Mouse (Mus musculus): ENCODE data around the gene Msantd3.

Msantd3 gene

DNA sequence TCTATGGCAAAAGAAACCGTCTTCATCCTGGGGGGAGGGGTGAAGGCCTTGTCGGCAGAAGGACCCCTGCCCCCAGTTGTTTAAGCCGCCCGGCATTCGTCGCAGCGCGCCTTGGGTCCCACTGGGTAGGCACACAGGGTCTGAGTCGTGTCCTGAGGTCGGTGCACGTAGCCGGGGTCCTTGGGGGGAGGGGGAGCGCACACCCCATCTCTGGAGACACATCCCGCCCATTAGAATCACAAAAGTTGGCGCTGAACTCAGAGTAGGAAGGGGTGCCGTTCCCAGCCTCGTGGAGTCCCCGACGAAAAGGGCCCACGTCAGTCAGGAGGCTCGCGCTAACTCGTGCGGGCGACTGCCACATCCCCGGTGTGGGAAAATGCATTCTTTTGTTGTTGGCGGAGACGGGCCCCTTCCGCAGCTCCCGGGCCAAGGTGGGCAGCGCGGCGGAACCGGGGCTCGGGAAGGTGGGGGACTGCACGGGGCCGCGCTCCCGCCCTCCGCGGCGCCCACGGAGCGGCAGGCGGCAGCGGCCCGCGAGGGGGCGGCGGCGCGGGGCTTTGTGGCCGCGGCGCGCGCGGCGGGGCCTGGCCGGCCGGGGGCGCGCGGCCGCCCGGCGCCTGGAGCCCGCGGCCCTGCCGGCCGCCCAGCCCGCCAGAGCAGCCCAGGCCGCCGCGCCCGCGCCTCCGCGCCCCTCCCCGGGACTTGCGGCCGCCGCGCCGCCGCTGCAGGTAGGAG is at the start of gene Msantd3:
Msantd3 (plus strand) TSS at position 95 of the 735 bp plus-strand sequence.
- DNase-seq (ENCODE audit: low read depth, low spot score) = no peak

DNA sequence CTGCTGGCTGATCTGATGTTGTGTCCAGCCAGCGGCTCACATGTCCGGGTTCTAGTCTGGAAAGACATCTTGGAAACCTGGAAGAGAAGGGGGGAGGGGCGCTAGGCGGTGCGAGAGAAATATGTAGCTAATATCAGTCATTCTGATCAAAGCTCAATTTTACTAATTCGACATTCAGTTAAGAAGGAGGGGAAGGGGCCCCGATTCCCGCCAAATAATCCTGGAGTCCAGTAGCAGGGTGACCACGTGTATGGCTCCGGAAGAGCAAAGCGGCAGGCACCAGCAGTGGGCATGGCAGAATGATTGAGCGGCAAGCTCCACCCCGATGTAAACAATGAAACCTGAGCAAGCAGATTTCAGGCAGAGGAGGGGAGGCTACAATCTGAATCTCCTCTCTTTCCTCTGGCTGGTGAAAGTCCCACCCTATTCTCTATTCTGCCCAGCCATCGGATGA is 48.4 kb upstream of the Msantd3 start:
- no peak for DNase-seq (ENCODE audit: low read depth, low spot score)

DNA sequence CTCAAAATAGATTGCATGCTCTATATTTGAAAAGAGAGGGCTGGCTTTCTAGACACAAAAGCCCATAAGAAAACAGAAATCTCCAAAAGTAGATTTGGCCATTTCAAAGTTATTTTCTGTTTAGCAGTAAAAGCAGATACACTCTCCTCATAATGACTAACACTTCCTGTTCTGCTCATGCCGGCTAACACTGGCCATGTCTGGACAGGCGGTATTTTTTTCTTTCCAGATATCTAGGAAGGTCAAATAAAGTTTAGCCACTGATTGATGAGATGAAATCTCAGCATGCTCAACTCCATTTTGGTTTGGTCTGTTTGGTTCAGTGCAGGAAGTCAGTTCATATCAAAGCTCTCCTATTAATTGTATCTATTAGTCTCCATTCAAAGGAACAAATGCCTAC is 47.2 kb upstream of the Msantd3 start:
- DNase-seq (ENCODE audit: low read depth, low spot score) = no peak

DNA sequence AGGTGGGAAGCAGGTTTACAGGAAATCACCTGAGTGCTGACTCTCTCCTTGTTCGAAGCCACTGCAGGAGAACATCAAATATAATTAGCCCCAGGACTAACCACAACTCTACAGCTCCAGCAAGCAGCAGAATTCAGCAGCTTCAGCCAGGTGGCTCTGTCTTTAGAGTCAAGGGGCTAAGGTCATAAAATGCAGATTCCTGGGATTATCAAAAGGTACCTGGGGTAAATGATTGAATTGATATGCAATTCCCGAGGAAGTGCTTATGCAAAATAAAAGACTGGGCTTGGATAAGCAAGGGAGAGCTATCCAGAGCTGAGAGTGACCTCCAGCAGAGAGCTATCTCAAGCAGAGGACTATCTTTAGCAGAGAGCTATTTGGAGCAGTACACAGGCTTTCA is 28.9 kb upstream of the Msantd3 start:
- DNase-seq (ENCODE audit: low read depth, low spot score) = no peak

DNA sequence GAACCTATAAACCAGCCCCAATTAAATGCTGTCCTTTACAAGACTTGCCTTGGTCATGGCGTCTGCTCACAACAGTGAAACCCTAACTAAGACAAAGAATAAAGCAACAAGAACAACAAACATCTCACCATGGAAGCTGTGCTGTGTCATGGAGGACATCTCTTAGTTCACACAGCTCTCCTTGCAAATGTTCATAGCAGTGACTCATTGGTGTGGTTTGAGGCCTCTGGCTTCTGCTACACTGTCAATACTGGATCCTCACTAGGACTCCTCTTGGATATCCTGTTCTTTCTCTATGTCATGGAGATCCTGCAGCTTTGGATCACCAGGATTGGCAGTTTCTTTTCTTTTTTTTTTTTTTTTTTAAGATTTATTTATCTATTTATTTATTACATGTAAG is 10.2 kb upstream of the Msantd3 start:
- DNase-seq (ENCODE audit: low read depth, low spot score) = no peak

DNA sequence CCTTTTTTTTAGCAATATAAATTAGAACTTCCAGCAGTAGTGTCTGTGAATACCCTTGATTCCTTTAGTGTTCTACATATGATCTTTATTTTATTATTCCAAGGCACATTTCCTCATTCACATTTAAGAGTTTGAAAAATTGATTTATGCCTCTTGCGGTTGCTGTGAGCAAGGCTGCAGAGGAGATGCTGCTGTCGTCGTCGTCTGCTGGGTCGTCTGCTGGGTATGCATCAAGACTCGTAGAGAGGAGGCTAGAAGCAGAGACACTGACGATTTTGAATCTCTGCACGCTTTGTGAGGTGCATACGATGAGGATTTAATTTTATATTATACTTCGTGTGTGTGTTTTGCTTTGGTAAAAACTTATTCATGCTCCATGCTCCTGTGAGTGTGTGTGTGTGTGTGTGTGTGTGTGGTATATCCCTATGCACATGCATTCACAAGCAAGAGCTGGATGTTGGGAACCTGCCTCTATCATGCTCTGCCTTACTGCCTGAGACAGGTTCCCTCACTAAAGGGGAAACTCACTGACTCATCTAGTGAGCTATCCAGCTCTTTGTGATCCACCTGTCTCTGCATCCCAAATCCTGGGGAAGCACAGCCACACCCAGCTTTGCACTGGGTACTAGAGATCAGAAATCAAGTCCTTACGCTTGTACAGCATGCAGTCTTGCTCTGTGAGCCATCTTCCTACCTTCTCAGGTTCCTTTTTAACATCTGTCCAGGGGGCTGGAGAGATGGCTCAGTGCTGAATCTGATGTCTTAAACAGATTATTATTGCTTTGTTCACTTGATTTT is 7.7 kb upstream of the Msantd3 start:
- no peak for DNase-seq (ENCODE audit: low read depth, low spot score)

DNA sequence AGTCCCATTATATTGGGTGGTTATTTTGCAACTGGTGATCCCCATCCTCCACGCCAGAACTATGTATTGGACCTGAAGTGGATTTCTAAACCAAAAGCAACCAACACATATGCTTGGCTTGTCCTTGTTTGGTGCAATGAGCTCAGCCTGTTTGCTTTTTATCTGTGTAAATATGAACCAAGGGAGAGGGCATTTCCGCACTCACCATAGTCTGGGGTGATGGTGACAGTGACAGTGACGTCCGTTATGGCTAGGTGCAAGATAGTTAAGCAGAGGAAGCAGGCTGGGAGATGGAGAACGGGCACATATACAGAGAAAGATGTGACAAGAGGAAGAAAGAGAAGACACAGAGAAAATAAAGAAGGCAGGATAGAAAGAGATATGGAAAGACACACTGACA is 3.5 kb upstream of the Msantd3 start:
- no peak for DNase-seq (ENCODE audit: low read depth, low spot score)

DNA sequence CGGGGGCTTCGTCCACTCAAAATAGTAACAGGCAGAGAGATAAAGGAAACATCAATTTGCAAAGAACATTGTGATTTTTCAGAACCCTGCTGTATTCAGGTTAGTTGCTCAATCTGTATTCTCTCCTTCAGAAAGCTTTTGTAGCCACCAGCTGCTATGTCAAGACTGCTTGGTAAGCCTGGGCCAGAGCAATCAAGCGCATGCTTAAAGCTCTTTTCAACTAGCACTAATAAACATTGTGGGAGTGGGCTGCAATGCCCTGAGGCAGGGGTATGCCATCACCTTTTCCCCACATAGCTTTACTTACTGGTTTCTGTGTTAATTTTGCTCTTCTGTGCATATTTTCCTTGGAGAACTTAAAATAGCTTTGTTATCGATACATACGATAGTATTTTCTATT is 2.7 kb upstream of the Msantd3 start:
- no peak for DNase-seq (ENCODE audit: low read depth, low spot score)

DNA sequence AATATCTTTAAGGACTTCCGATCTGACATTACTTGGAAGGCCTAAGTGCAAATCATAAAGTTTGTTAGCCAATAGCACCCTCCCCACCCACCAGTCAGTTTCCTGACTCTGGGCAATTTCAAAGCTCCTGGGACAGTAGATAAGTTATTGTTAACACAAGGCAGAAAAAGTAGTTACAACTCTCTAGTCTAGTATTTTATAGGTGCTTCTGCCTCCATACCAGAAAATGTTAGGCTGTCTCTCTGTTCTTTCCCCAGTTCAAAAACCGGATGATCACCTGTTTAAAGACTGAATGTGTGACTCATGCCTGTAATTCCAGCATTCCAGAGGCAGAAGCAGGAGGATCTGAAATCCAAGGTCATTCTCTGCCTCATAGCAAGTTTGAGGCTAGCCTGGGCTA is 1.2 kb upstream of the Msantd3 start:
- no peak for DNase-seq (ENCODE audit: low read depth, low spot score)

DNA sequence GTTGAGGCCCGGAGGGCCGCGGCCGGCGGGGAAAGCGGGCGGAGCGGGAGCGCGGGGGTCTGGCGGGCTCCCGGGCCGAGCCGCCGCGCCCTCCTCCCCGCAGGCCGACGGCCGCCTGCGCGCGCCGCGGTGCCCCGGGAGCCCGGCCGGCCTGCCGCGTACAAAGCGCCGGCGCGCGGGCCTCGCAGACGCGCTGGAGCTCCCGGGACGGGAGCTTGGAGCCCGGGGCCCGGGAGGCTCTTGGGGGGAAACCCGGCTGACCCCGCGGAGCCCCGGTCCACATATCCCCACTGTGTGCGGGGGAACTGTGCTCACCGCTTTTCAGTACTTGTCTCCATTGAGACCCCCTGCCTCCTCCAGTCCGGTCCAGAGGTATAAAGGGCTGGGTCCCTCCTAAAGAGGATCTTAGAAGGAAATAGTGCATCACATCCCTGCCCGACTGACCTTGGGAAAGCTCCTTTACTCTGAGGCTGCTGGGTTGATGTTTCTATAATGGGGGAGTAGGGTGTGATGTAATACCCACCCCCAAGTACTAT is 909 bp downstream of the Msantd3 start:
- no peak for DNase-seq (ENCODE audit: low read depth, low spot score)

DNA sequence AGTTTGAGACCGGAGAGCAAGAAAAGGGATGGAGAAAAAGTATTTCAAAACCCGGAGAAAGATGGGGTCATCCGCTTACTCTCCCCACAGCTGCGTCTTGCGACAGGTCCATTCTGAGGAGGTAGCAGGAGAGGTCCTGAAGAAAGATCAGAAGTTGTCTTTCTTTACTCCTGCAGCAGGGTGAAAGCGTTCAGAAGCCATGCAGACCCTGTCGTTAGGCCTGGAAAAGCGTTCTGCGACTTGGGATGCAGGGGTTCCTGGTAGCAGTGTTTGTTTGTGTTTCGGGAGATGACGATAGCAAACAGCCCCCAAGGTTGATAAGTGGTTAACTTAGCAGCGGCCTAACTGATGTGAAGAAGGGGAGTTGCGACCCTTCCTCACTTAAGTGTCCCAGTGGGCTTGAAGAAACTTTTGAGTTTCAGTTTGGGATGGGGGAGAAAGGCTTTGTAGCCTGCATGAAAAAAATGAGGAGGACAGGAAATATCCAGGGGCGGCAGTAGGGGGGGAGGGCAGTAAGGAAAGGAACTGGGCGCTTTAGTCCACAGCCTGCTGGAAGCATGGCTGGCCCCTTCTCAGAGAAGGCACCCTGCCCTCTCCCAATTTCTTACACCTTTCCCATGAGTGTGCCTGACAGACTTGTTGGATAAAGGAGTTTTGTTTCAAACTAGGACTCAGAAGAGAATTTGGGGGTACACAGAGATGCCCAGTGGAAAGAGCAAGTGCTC is 2.0 kb downstream of the Msantd3 start:
- DNase-seq (ENCODE audit: low read depth, low spot score) = no peak

DNA sequence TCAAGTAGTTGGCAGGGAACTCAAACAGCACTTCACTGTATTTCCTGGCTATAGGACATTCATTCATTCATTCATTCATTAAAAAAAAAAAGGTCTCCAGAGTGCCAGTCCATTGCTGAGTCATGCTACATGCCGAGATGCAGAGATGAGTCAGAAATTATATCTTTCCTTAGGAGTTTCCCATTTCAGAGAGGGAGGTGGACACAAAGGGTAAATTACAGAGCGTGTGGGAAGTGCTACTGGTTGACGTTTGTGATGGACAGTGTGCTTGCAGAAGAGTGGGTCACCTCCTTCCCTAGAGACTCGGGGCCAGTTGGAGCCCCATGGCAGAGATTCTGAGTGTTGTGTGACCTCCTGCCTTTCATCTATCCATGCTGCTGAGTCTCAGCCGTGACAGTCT is 2.6 kb downstream of the Msantd3 start:
- DNase-seq (ENCODE audit: low read depth, low spot score) = no peak

DNA sequence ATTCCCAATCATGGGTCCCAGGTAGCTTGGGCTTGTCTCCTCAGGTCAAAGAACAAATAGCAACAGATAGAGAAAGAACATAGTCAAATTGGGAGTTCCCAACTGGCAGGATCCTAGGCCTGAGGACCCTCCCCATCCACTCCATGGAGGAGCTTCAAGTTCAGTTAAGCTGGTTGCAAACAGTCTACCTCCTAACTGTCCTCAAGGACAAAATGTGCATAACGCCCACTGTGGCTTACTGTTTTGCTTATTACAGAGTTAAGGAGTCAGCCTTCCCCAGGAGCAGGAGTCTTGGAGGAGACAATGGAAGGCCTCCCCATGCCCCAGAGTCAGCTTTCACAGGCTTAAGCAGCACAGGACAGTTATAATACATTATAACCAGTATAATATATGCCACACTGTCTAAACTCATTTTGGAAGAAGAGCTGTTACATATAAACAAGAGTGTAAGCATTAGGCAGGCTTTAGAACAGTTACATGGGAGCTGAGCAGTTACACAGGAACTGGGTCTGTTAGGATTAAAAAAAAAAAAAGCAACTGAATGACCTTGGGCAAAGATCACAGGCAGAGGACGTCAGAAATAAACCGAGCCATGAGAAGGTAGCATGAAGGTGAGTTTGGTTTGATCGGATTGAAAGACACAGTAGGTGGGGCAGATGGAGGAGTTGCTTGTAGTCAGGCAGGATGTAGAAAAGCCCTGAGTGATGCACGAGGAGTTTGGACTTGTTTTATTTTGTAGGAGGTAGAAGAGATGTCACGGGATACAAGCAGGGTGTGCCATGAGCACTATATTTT is 3.5 kb downstream of the Msantd3 start:
- DNase-seq (ENCODE audit: low read depth, low spot score) = no peak

DNA sequence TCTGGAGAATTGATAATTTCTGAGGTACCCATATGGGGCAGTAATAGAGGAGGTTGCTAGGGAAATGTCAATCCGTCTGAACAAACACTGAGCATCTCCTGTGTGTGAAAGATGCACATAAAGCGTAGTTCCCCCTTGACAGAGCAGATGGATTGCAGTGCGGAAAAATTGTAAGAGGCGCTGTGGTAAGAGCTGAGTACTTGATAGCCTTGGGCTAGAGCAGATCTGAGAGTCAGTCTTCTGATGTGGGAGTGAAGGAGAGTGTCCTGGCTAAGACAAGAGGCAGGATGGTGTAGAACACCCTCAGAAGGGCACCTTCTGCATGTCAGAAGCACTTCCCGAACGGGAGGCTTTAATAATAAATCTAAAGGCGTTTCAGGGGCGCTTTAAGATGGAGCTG is 4.4 kb downstream of the Msantd3 start:
- no peak for DNase-seq (ENCODE audit: low read depth, low spot score)

DNA sequence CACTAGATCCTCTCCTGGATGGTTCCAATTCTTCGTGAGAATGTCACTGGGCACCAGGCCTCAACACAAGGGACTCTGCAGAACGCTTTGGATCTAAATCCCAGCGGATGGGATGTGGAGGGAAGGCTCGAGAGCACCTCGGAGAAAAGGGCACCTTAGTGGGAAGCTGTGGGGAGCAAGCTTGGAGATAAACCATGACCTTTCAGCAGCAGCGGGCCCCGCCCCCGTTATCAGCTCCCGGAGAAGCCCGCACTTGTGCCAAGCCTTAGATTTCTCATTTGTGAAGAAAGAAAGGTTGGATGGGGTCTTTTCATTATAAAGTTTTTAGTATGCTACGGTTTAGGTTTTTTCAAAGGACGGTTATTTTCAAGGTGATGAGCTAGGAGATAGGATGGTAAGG is 6.2 kb downstream of the Msantd3 start:
- DNase-seq (ENCODE audit: low read depth, low spot score) = no peak

DNA sequence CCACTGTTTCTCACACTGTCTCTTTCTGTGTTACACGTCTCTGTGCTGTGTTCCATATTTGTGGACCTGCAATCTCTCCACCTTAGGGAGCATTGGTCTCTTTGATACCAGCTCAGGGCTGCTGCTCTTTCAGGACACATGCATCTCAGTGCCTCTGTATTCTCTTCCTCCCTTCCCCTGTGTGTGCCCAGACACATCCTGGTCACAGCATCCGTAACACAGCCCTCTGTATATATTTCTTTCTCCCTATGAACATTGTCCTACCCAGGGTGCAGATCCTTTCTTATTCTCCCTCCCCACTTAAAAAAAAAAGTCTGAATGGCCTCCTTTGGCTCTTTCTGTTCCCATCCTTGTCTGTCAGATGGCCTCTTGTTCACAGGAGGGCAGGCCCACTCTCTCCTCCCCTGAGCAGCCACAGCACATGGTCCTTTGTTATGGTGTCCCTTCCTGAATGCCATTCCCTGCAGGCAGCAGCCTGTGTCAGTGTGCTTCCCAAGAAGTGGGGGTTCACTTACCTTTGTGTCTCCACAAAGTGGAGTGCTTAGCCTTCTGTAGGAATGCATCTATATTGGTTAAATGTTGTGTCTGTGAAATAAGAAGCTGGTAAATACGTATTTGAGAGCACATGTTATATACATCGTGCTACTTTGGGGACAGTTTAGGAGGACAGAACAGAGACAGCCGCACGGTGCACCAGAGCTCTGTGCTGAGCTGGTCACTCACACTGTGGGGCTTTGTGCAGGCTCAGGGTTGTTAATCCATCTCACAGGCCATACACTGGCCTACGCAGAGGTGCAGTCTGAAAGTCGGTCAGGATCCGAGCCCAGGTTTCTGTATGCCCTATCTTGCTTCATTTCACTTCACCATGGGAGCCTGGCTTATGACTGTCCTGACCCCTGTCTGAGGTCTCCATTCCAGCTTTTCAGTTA is 7.1 kb downstream of the Msantd3 start:
- no peak for DNase-seq (ENCODE audit: low read depth, low spot score)

DNA sequence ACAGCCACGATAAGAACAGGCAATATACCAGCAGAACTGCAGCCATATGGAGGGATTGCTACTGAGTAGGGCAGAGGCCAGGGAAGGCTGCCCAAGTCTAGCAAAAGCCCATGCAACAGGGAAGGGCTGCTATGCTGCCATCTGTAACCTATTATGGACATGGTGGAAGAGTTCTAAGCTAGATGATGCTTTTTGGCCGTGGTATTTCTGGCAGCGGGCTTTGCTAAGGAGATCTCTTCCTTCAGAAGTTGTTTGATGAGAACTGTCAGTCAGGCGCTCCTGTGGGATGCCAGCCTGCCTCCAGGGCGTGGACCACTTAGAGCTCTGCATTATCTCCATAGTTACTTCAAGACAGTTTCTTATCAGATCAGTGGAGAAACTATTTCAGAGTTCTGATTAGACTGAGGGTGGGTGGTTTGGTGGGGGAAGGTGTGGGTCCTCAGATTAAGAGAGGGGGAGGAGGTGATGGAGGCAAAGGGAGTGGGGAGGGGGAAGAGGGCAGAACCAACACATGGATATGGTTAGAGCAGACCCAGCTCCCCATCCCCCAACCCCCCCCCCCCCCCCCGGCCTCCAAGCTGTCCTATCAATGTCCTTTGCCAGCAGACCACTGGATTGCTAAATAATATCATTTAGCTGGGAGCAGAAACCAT is 8.8 kb downstream of the Msantd3 start:
- DNase-seq (ENCODE audit: low read depth, low spot score) = no peak

DNA sequence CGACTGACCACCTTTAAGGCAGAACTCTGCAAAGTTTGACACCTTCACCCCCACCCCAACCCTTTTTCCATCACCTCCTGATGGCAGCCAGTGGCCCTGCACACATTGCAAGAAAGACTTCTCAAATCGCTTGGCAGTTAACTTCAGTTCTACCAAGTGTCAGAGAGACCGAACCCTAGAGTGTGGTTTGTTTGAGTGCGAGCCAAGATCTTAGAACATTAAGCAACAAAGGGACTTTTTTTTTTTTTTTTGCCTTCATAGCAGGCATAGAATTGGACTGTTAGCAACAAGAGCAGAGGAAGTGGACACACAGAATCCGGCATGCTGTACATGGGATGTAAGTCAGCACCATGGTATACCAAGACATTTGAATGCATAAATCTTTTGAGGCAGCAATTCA is 9.9 kb downstream of the Msantd3 start:
- DNase-seq (ENCODE audit: low read depth, low spot score) = no peak

DNA sequence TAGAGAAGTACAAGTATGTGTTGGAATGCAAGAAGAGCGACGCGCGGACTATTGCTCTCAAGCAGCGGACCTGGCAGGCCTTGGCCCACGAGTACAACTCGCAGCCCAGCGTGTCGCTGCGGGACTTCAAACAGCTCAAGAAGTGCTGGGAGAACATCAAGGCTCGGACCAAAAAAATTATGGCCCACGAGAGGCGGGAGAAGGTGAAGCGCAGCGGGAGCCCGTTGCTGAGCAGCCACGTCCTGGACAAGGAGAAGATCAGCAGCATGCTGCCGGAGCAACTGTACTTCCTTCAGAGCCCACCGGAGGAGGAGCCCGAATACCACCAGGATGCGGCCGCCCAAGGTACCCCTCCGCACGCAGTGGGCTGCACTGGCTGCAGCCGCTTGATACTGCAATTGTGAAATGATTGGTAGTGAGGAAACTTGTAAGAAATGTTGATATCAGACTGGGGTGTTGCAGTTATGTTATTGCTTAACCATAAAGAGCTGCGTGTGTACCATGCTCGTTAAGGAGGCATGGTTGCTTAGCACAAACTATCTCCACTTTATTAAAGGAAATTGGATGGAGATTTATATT is 12.8 kb downstream of the Msantd3 start:
- DNase-seq (ENCODE audit: low read depth, low spot score) = no peak

All from retina, adult 2 months (tissue).